Mouse (Mus musculus): ENCODE data around the gene Scoc. TPM values are rescaled to one million over a fixed set of nuclear protein-coding genes. Genes with fewer than 3 reads are reported as not detected.

Gene Scoc
- polyA plus RNA-seq, 1 experiment from 2014 or later: 330 TPM

DNA sequence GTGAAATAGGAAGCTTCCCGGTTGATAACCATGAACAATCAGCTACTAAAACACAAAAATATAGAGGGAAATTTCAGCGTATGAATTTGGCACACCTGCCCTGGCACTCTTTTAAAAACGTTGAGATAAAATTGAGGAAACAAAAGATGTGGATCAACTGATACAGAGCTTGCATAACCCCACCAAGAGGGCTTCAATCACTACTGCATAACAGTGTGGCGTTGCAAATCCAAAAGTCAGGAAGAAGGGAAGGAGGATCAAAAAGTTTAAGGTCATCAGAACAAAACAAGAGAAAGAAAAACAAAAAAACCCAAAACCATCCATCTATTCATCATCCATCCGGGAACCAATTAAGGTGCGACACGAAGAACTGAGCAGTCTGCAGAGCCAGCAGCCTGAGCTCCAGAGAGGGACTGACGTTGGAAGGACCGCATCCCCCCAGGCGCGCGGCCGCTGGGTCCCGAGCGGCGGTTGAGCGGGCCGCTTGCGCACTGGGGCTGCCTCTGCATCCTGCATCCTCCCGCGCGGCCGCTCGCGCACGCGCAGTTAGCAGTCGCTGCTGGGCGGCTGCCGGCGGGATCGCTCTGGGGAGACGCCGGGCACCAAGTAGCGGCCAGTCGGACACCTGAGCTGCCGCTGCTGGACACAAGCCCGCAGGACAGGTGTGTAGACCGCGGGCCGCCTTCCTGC, 68.7 kb downstream of the Scoc start, which contains the start of gene Clgn:
Gene Clgn (plus strand): TSS at position 552 of the 690 bp plus-strand sequence.
- H3K9me3 ChIP-seq (ENCODE audit: control insufficient read depth, low read length): no peaks in the 10 kb centered on the region
- H3K9ac ChIP-seq (ENCODE audit: low read depth, low read length): peak within 1 kb of the TSS; percentile 82
- 6% methylated on average over 34 of the region's 41 CpGs for whole genome bisulfite sequencing
- H3K27me3 ChIP-seq (replicated peaks; ENCODE audit: control insufficient read depth, insufficient read depth, low read length): no peaks in the 10 kb centered on the region
- peak within 1 kb of the TSS; percentile 74 for H3K4me3 ChIP-seq (ENCODE audit: low read length)
- H3K27ac ChIP-seq (ENCODE audit: low read depth, low read length): 0 out of 2 replicates have a peak within 1 kb of the TSS, but pooled peaks have one; percentile 13
- H3K4me1 ChIP-seq (ENCODE audit: control insufficient read depth, insufficient read depth, low read depth, low read length): peaks cover 5% of the 10 kb centered on the region; the same call in 1 of the 2 replicates
- H3K36me3 ChIP-seq (ENCODE audit: control insufficient read depth, insufficient read depth, low read length): no peaks in the 10 kb centered on the region
- peak within 1 kb of the TSS; percentile 66 for H3K4me2 ChIP-seq (ENCODE audit: low read length)
- peak; percentile 93 for ATAC-seq

DNA sequence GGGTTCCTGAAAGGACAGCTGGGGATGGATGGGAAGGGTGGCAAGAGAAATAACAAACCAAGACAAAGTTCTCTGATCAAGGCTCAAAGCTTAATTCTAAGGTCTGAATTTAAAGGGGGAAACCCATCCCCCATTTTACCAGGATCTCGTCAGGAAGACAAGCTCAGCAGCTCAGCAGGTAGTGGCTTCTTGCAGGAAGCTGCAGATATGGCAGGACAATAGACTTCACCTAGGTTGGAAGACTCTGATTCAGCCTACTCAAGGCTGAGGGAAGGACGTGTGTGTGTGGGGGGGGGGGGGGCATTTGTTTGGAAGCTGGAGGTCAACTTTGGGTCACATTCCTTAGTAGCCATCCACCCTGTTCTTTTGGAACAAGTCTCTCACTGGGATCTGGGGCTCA, 75.3 kb downstream of the Scoc start:
- Histone ChIP-seq H3K36me3 (ENCODE audit: control insufficient read depth, insufficient read depth, low read length) (no peaks in the 10 kb centered on the region), H3K27ac (ENCODE audit: low read depth, low read length) (no peak overlapping the region), H3K4me1 (ENCODE audit: control insufficient read depth, insufficient read depth, low read depth, low read length) (no peaks in the 10 kb centered on the region), H3K9ac (ENCODE audit: low read depth, low read length) (no peak overlapping the region), H3K4me3 (ENCODE audit: low read length) (no peak overlapping the region), H3K9me3 (ENCODE audit: control insufficient read depth, low read length) (no peaks in the 10 kb centered on the region), H3K4me2 (ENCODE audit: low read length) (no peak overlapping the region), H3K27me3 (replicated peaks; ENCODE audit: control insufficient read depth, insufficient read depth, low read length) (no peaks in the 10 kb centered on the region)
- ATAC-seq: no peak
- WGBS: 27% methylated on average over 2 of the region's 2 CpGs

DNA sequence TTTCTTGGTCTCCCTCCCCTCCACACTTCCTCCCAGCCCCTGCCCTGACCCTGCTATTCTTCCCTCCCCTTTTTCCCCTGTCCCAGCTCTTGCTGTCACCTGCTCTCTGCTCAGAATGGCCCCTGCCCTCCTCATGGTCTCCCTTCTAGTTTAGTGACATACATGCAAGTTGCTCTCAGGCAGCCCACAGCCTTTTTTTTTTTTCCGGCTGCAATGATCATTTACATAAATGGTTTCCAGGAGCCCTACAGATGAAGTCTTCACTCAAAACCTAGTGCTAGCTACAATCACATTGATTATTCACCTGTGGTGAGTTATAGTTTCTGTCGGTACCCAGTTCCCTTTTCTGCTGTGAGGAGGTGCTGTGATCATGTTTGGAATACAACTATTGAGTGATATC, 77.2 kb downstream of the Scoc start:
- H3K4me1 ChIP-seq (ENCODE audit: control insufficient read depth, insufficient read depth, low read depth, low read length): no peaks in the 10 kb centered on the region
- H3K36me3 ChIP-seq (ENCODE audit: control insufficient read depth, insufficient read depth, low read length): no peaks in the 10 kb centered on the region
- no peak for ATAC-seq
- no peak overlapping the region for H3K9ac ChIP-seq (ENCODE audit: low read depth, low read length)
- WGBS: 86% methylated on average over 2 of the region's 2 CpGs
- H3K27ac ChIP-seq (ENCODE audit: low read depth, low read length): no peak overlapping the region
- no peak overlapping the region for H3K4me2 ChIP-seq (ENCODE audit: low read length)
- no peaks in the 10 kb centered on the region for H3K27me3 ChIP-seq (replicated peaks; ENCODE audit: control insufficient read depth, insufficient read depth, low read length)
- no peak overlapping the region for H3K4me3 ChIP-seq (ENCODE audit: low read length)
- no peaks in the 10 kb centered on the region for H3K9me3 ChIP-seq (ENCODE audit: control insufficient read depth, low read length)

DNA sequence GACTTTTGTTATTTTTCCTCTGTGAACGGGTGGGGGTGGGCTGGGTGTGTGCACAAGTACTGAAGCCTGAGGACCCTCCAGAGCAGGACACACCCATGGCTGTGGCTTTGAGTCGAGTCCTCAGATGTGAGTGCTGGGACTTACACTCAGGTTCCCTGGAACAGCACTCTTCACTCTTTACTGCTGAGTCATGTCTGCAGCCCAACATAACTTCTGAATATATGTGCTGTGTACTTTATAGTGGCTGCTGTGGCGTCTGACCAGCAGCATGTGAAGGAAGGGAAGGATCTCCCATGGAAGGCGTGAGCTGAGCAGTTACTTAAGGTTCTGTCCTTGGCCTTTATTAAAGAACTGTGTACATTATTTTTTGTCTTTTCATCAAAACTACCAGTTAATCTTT, 78.0 kb downstream of the Scoc start:
- H3K36me3 ChIP-seq (ENCODE audit: control insufficient read depth, insufficient read depth, low read length): no peaks in the 10 kb centered on the region
- ATAC-seq: no peak
- H3K27me3 ChIP-seq (replicated peaks; ENCODE audit: control insufficient read depth, insufficient read depth, low read length): no peaks in the 10 kb centered on the region
- 79% methylated on average over 4 of the region's 4 CpGs for WGBS
- no peak overlapping the region for H3K4me2 ChIP-seq (ENCODE audit: low read length)
- no peaks in the 10 kb centered on the region for H3K9me3 ChIP-seq (ENCODE audit: control insufficient read depth, low read length)
- H3K4me1 ChIP-seq (ENCODE audit: control insufficient read depth, insufficient read depth, low read depth, low read length): no peaks in the 10 kb centered on the region
- H3K27ac ChIP-seq (ENCODE audit: low read depth, low read length): no peak overlapping the region
- no peak overlapping the region for H3K4me3 ChIP-seq (ENCODE audit: low read length)
- no peak overlapping the region for H3K9ac ChIP-seq (ENCODE audit: low read depth, low read length)

Other genes starting within 250 kb of the Scoc start
- 0.12 and 0.21 TPM in 2 replicates for gene Ucp1, start 168.0 kb downstream of the Scoc start, polyA plus RNA-seq (2015; fragmentation: Nextera tagmentation; extraction: Ambion mirVana)
- 18.5 and 21.6 TPM in 2 replicates for gene Elmod2, start 125.9 kb downstream of the Scoc start, polyA plus RNA-seq (2015; fragmentation: Nextera tagmentation; extraction: Ambion mirVana)
- not detected in 2 replicates for gene Mgat4d, start 109.9 kb downstream of the Scoc start, polyA plus RNA-seq (2015; fragmentation: Nextera tagmentation; extraction: Ambion mirVana)
- gene Clgn, start 68.5 kb downstream of the Scoc start, polyA plus RNA-seq (2015; fragmentation: Nextera tagmentation; extraction: Ambion mirVana): 15.8 and 17.0 TPM in 2 replicates
- 0.06 TPM in 1 of 2 replicates, not detected in the other for gene Olfr370, start 77.4 kb upstream of the Scoc start, polyA plus RNA-seq (2015; fragmentation: Nextera tagmentation; extraction: Ambion mirVana)
- 339 and 367 TPM in 2 replicates for gene Ndufb7, start 108.3 kb upstream of the Scoc start, polyA plus RNA-seq (2015; fragmentation: Nextera tagmentation; extraction: Ambion mirVana)
- gene Tecr, start 149.6 kb upstream of the Scoc start, polyA plus RNA-seq (2015; fragmentation: Nextera tagmentation; extraction: Ambion mirVana): 1,512 and 1,598 TPM in 2 replicates
- gene Dnajb1, start 149.8 kb upstream of the Scoc start, polyA plus RNA-seq (2015; fragmentation: Nextera tagmentation; extraction: Ambion mirVana): 60.8 and 61.8 TPM in 2 replicates
- gene Gipc1, start 194.3 kb upstream of the Scoc start, polyA plus RNA-seq (2015; fragmentation: Nextera tagmentation; extraction: Ambion mirVana): 135 TPM in 2 replicates
- gene Ptger1, start 208.3 kb upstream of the Scoc start, polyA plus RNA-seq (2015; fragmentation: Nextera tagmentation; extraction: Ambion mirVana): 0.61 and 0.87 TPM in 2 replicates
- 21.2 and 24.6 TPM in 2 replicates for gene Pkn1, start 240.8 kb upstream of the Scoc start, polyA plus RNA-seq (2015; fragmentation: Nextera tagmentation; extraction: Ambion mirVana)